Mouse (Mus musculus): Measurements from ENCODE around the gene Msrb1.
A peak's percentile ranks its signal among the peaks of the same experiment; 100 is the strongest.
"Not testable (repeated sequence)": the region's sequence is repeated elsewhere in the genome, so short reads cannot be mapped to it uniquely, and the experiment has no call there.

The Msrb1 gene

GRCm38 (mm10) chr17:24736330-24737051 is at the start of gene Msrb1:
Gene Msrb1, plus strand, starts transcription at chr17:24736642.
- DNase-seq (ENCODE audit: low spot score in 2 of 2): peak; percentile 96 to 97

- DNase-seq (ENCODE audit: low spot score in 2 of 2): peak; percentile 65 to 84
Measured at GRCm38 (mm10) chr17:24687146-24687595, 49.3 kb upstream of the Msrb1 start.

- no peak for DNase-seq (ENCODE audit: low spot score in 2 of 2)
Measured at GRCm38 (mm10) chr17:24687599-24687998, 48.8 kb upstream of the Msrb1 start.

- DNase-seq (ENCODE audit: low spot score in 2 of 2): no peak
Measured at GRCm38 (mm10) chr17:24689251-24690081, 47.0 kb upstream of the Msrb1 start, which contains the start of gene Syngr3. Gene Syngr3, minus strand, starts transcription at chr17:24689955.

- no peak for DNase-seq (ENCODE audit: low spot score in 2 of 2)
Measured at GRCm38 (mm10) chr17:24692385-24692784, 44.1 kb upstream of the Msrb1 start.

- DNase-seq (ENCODE audit: low spot score in 2 of 2): no peak
Measured at GRCm38 (mm10) chr17:24695326-24696010, 41.0 kb upstream of the Msrb1 start.

- peak; percentile 88 to 94 for DNase-seq (ENCODE audit: low spot score in 2 of 2)
Measured at GRCm38 (mm10) chr17:24696011-24696697, 40.3 kb upstream of the Msrb1 start, which contains the start of the genes Gfer and Noxo1. Gene Gfer, minus strand, starts transcription at chr17:24696156. Gene Noxo1, plus strand, starts transcription at chr17:24696234.

GRCm38 (mm10) chr17:24697985-24698384 is 38.5 kb upstream of the Msrb1 start:
- DNase-seq (ENCODE audit: low spot score in 2 of 2): no peak

- DNase-seq (ENCODE audit: low spot score in 2 of 2): no peak
Measured at GRCm38 (mm10) chr17:24698715-24699114, 37.7 kb upstream of the Msrb1 start.

GRCm38 (mm10) chr17:24699473-24699872 is 37.0 kb upstream of the Msrb1 start:
- no peak for DNase-seq (ENCODE audit: low spot score in 2 of 2)

GRCm38 (mm10) chr17:24701251-24701650 is 35.2 kb upstream of the Msrb1 start:
- DNase-seq (ENCODE audit: low spot score in 2 of 2): no peak

- no peak for DNase-seq (ENCODE audit: low spot score in 2 of 2)
Measured at GRCm38 (mm10) chr17:24705821-24706220, 30.6 kb upstream of the Msrb1 start.

- DNase-seq (ENCODE audit: low spot score in 2 of 2): peak; percentile 90 to 96
Measured at GRCm38 (mm10) chr17:24706982-24707800, 29.3 kb upstream of the Msrb1 start, which contains the start of gene Tbl3. Gene Tbl3, minus strand, starts transcription at chr17:24707660.

GRCm38 (mm10) chr17:24707801-24708425 is 28.5 kb upstream of the Msrb1 start:
- DNase-seq (ENCODE audit: low spot score in 2 of 2): no peak

- DNase-seq (ENCODE audit: low spot score in 2 of 2): no peak
Measured at GRCm38 (mm10) chr17:24708646-24709045, 27.8 kb upstream of the Msrb1 start.

GRCm38 (mm10) chr17:24715556-24715955 is 20.9 kb upstream of the Msrb1 start:
- DNase-seq (ENCODE audit: low spot score in 2 of 2): no peak

- DNase-seq (ENCODE audit: low spot score in 2 of 2): peak in 1 of 2 experiments; percentile 58
Measured at GRCm38 (mm10) chr17:24716166-24716682, 20.2 kb upstream of the Msrb1 start.

GRCm38 (mm10) chr17:24717943-24718342 is 18.5 kb upstream of the Msrb1 start, which contains the start of the genes Rnf151 and Rps2:
Gene Rnf151, minus strand, starts transcription at chr17:24718063.
Gene Rps2, plus strand, starts transcription at chr17:24718116.
- DNase-seq (ENCODE audit: low spot score in 2 of 2): peak in 1 of 2 experiments; percentile 55

GRCm38 (mm10) chr17:24718938-24719337 is 17.5 kb upstream of the Msrb1 start:
- not testable (repeated sequence) for DNase-seq (ENCODE audit: low spot score in 2 of 2)

Measured in spleen, postnatal 4 days (tissue).